Mouse (Mus musculus): ENCODE results near the gene Ccdc24.

GRCm38 (mm10) chr4:117846261-117846660, 26.1 kb downstream of the Ccdc24 start:
- TF ChIP-seq POLR2A (IDR thresholded peaks at IDR 0.05; ENCODE audit: borderline replicate concordance, extremely low read depth, low read depth, low read length) = no peak
- TF ChIP-seq CTCF (IDR thresholded peaks at IDR 0.05; ENCODE audit: insufficient read depth, low read length) = no peak
